Mouse (Mus musculus): Measurements from ENCODE around the gene Klrb1. TPM values are rescaled to one million over a fixed set of nuclear protein-coding genes. Genes with fewer than 3 reads are reported as not detected.

The Klrb1 gene
- total RNA-seq, 1 experiment, result not detected

DNA sequence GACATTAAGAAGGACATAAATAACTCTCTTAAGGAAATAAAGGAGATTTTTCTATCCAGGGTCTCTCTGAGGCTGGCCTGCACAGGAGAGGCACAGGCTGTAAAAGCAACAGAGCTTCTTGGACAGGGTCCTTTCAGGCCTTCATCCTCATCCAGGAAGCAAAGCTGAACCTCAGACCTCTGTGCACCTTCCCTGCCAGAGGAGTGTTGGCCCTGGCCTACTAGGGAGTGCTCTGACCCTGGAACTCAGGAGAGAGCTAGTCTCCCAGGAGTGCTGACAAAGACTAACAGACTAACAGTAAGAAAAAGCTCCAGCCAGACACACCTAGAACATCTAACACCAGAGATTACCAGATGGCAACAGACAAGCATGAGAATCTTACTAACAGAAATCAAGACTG, 43.3 kb downstream of the Klrb1 start:
- Histone ChIP-seq H3K4me1 (ENCODE audit: control insufficient read depth in 2 of 2, insufficient read depth in 2 of 2, low read length in 2 of 2, poor library complexity in 1 of 2) (no peaks in the 10 kb centered on the region), H3K27ac (ENCODE audit: insufficient read depth, low read depth, low read length, poor library complexity, severe bottlenecking) (no peak overlapping the region), H3K4me3 (ENCODE audit: insufficient read depth in 1 of 2, low read depth in 1 of 2, low read length in 2 of 2, poor library complexity in 1 of 2, severe bottlenecking in 1 of 2) (no peak overlapping the region), H3K9ac (ENCODE audit: insufficient read depth, low read depth, low read length, poor library complexity, severe bottlenecking) (no peak overlapping the region), H3K9me3 (ENCODE audit: control insufficient read depth, insufficient read depth, low read depth, low read length) (0 out of 2 replicates have a peak, but pooled peaks cover 1% of the 10 kb centered on the region), H3K36me3 (ENCODE audit: control insufficient read depth, insufficient read depth, low read length, poor library complexity, severe bottlenecking) (no peaks in the 10 kb centered on the region)
- DNase-seq (ENCODE audit: low read depth, low spot score), result no peak
- in situ Hi-C loops (cut with MboI; ENCODE audit: low sequenced_read_pairs in 2 of 2, unreplicated experiment in 2 of 2), result no loop called here
- TF ChIP-seq MAFK (IDR thresholded peaks at IDR 0.05; ENCODE audit: insufficient read depth, low read depth, low read length) (no peak), ZNF384 (IDR thresholded peaks at IDR 0.05; ENCODE audit: low read depth, low read length) (no peak), HCFC1 (IDR thresholded peaks at IDR 0.05; ENCODE audit: borderline replicate concordance, insufficient read depth, low read length) (no peak), CHD2 (IDR thresholded peaks at IDR 0.05; ENCODE audit: low read depth, low read length) (no peak), ZC3H11A (IDR thresholded peaks at IDR 0.05; ENCODE audit: borderline replicate concordance, low read depth, low read length) (no peak)

GRCm38 (mm10) chr6:128669936-128670335, 52.9 kb downstream of the Klrb1 start:
- Histone ChIP-seq H3K9me3 (ENCODE audit: control insufficient read depth, insufficient read depth, low read depth, low read length) (no peaks in the 10 kb centered on the region), H3K4me1 (ENCODE audit: control insufficient read depth in 2 of 2, insufficient read depth in 2 of 2, low read length in 2 of 2, poor library complexity in 1 of 2) (no peaks in the 10 kb centered on the region), H3K9ac (ENCODE audit: insufficient read depth, low read depth, low read length, poor library complexity, severe bottlenecking) (no peak overlapping the region), H3K4me3 (ENCODE audit: insufficient read depth in 1 of 2, low read depth in 1 of 2, low read length in 2 of 2, poor library complexity in 1 of 2, severe bottlenecking in 1 of 2) (no peak overlapping the region), H3K27ac (ENCODE audit: insufficient read depth, low read depth, low read length, poor library complexity, severe bottlenecking) (no peak overlapping the region), H3K36me3 (ENCODE audit: control insufficient read depth, insufficient read depth, low read length, poor library complexity, severe bottlenecking) (no peaks in the 10 kb centered on the region; the same call in 1 of the 2 replicates)
- TF ChIP-seq CHD2 (IDR thresholded peaks at IDR 0.05; ENCODE audit: low read depth, low read length) (no peak), ZC3H11A (IDR thresholded peaks at IDR 0.05; ENCODE audit: borderline replicate concordance, low read depth, low read length) (no peak), HCFC1 (IDR thresholded peaks at IDR 0.05; ENCODE audit: borderline replicate concordance, insufficient read depth, low read length) (no peak), ZNF384 (IDR thresholded peaks at IDR 0.05; ENCODE audit: low read depth, low read length) (no peak), MAFK (IDR thresholded peaks at IDR 0.05; ENCODE audit: insufficient read depth, low read depth, low read length) (no peak)
- in situ Hi-C loops (cut with MboI; ENCODE audit: low sequenced_read_pairs in 2 of 2, unreplicated experiment in 2 of 2), result no loop called here
- peak; percentile 66 for DNase-seq (ENCODE audit: low read depth, low spot score)

- DNase-seq (ENCODE audit: low read depth, low spot score), result no peak
- Histone ChIP-seq H3K4me1 (ENCODE audit: control insufficient read depth in 2 of 2, insufficient read depth in 2 of 2, low read length in 2 of 2, poor library complexity in 1 of 2) (no peaks in the 10 kb centered on the region), H3K36me3 (ENCODE audit: control insufficient read depth, insufficient read depth, low read length, poor library complexity, severe bottlenecking) (no peaks in the 10 kb centered on the region), H3K4me3 (ENCODE audit: insufficient read depth in 1 of 2, low read depth in 1 of 2, low read length in 2 of 2, poor library complexity in 1 of 2, severe bottlenecking in 1 of 2) (no peak within 1 kb of the TSS), H3K9me3 (ENCODE audit: control insufficient read depth, insufficient read depth, low read depth, low read length) (no peaks in the 10 kb centered on the region), H3K9ac (ENCODE audit: insufficient read depth, low read depth, low read length, poor library complexity, severe bottlenecking) (no peak within 1 kb of the TSS), H3K27ac (ENCODE audit: insufficient read depth, low read depth, low read length, poor library complexity, severe bottlenecking) (no peak within 1 kb of the TSS)
- TF ChIP-seq ZC3H11A (IDR thresholded peaks at IDR 0.05; ENCODE audit: borderline replicate concordance, low read depth, low read length) (no peak), CHD2 (IDR thresholded peaks at IDR 0.05; ENCODE audit: low read depth, low read length) (no peak), HCFC1 (IDR thresholded peaks at IDR 0.05; ENCODE audit: borderline replicate concordance, insufficient read depth, low read length) (no peak), ZNF384 (IDR thresholded peaks at IDR 0.05; ENCODE audit: low read depth, low read length) (no peak)
- in situ Hi-C loops (cut with MboI; ENCODE audit: low sequenced_read_pairs in 2 of 2, unreplicated experiment in 2 of 2), result no loop called here
These were observed 60.7 kb downstream of the Klrb1 start, which contains the start of gene Clec2h for GRCm38 (mm10) chr6:128662206-128662605. Gene Clec2h (plus strand): TSS chr6:128662385.

- Histone ChIP-seq H3K4me1 (ENCODE audit: control insufficient read depth in 2 of 2, insufficient read depth in 2 of 2, low read length in 2 of 2, poor library complexity in 1 of 2) (no peaks in the 10 kb centered on the region), H3K9me3 (ENCODE audit: control insufficient read depth, insufficient read depth, low read depth, low read length) (no peaks in the 10 kb centered on the region), H3K4me3 (ENCODE audit: insufficient read depth in 1 of 2, low read depth in 1 of 2, low read length in 2 of 2, poor library complexity in 1 of 2, severe bottlenecking in 1 of 2) (no peak overlapping the region), H3K9ac (ENCODE audit: insufficient read depth, low read depth, low read length, poor library complexity, severe bottlenecking) (no peak overlapping the region), H3K27ac (ENCODE audit: insufficient read depth, low read depth, low read length, poor library complexity, severe bottlenecking) (no peak overlapping the region), H3K36me3 (ENCODE audit: control insufficient read depth, insufficient read depth, low read length, poor library complexity, severe bottlenecking) (no peaks in the 10 kb centered on the region)
- in situ Hi-C loops (cut with MboI; ENCODE audit: low sequenced_read_pairs in 2 of 2, unreplicated experiment in 2 of 2), result no loop called here
- TF ChIP-seq ZNF384 (IDR thresholded peaks at IDR 0.05; ENCODE audit: low read depth, low read length), result no peak
- no peak for TF ChIP-seq ZC3H11A (IDR thresholded peaks at IDR 0.05; ENCODE audit: borderline replicate concordance, low read depth, low read length)
- no peak for TF ChIP-seq HCFC1 (IDR thresholded peaks at IDR 0.05; ENCODE audit: borderline replicate concordance, insufficient read depth, low read length)
- no peak for TF ChIP-seq CHD2 (IDR thresholded peaks at IDR 0.05; ENCODE audit: low read depth, low read length)
- no peak for DNase-seq (ENCODE audit: low read depth, low spot score)
These were observed 61.6 kb downstream of the Klrb1 start for GRCm38 (mm10) chr6:128661249-128661648.

Other genes starting within 250 kb of the Klrb1 start
- 1.7 and 2.5 TPM in 2 replicates for gene Pzp, start 196.3 kb downstream of the Klrb1 start, total RNA-seq (2012; rRNA removed)
- gene A2ml1, start 141.5 kb downstream of the Klrb1 start, total RNA-seq (2012; rRNA removed), result not detected in 2 replicates
- not detected in 2 replicates for gene Klrb1a, start 99.5 kb downstream of the Klrb1 start, total RNA-seq (2012; rRNA removed)
- not detected in 2 replicates for gene Clec2h, start 60.7 kb downstream of the Klrb1 start, total RNA-seq (2012; rRNA removed)
- 0.13 TPM in 1 of 2 replicates, not detected in the other for gene Klrb1c, start 66.2 kb upstream of the Klrb1 start, total RNA-seq (2012; rRNA removed)
- gene Gm44511, start 103.3 kb upstream of the Klrb1 start, total RNA-seq (2012; rRNA removed), result not detected in 2 replicates
- gene Klrb1b, start 103.3 kb upstream of the Klrb1 start, total RNA-seq (2012; rRNA removed), result not detected in 2 replicates
- 0.16 and 0.18 TPM in 2 replicates for gene Clec2i, start 164.5 kb upstream of the Klrb1 start, total RNA-seq (2012; rRNA removed)
- gene BC035044, start 168.1 kb upstream of the Klrb1 start, total RNA-seq (2012; rRNA removed), result not detected in 2 replicates
- gene Clec2g, start 211.3 kb upstream of the Klrb1 start, total RNA-seq (2012; rRNA removed), result 0.22 TPM in 1 of 2 replicates, not detected in the other

Data from ES-E14 (cell line).